Mouse (Mus musculus): ENCODE data around the gene Rnf44. TPM values are rescaled to one million over a fixed set of nuclear protein-coding genes. Genes with fewer than 3 reads are reported as not detected.

Rnf44 gene
- polyA plus RNA-seq, 1 experiment: 96.2 TPM

- H3K4me1 ChIP-seq (ENCODE audit: control insufficient read depth, insufficient read depth, low read length): no peaks in the 10 kb centered on the region
- no peak for TF ChIP-seq CTCF (IDR thresholded peaks at IDR 0.05; ENCODE audit: low read depth, low read length)
- no peak for TF ChIP-seq POLR2A (IDR thresholded peaks at IDR 0.05; ENCODE audit: borderline replicate concordance, low read depth, low read length)
- H3K27ac ChIP-seq (ENCODE audit: insufficient read depth, low read depth, low read length): no peak overlapping the region
- no peak overlapping the region for H3K4me3 ChIP-seq (ENCODE audit: insufficient read depth, low read length)
These were observed 17.7 kb downstream of the Rnf44 start for GRCm38 (mm10) chr13:54675895-54676590.

GRCm38 (mm10) chr13:54670491-54670890 is 23.2 kb downstream of the Rnf44 start:
- Histone ChIP-seq H3K27ac (ENCODE audit: insufficient read depth, low read depth, low read length) (no peak overlapping the region), H3K4me3 (ENCODE audit: insufficient read depth, low read length) (no peak overlapping the region), H3K4me1 (ENCODE audit: control insufficient read depth, insufficient read depth, low read length) (no peaks in the 10 kb centered on the region)
- TF ChIP-seq POLR2A (IDR thresholded peaks at IDR 0.05; ENCODE audit: borderline replicate concordance, low read depth, low read length): no peak
- no peak for TF ChIP-seq CTCF (IDR thresholded peaks at IDR 0.05; ENCODE audit: low read depth, low read length)

GRCm38 (mm10) chr13:54665062-54665461 is 28.6 kb downstream of the Rnf44 start:
- Histone ChIP-seq H3K27ac (ENCODE audit: insufficient read depth, low read depth, low read length) (no peak overlapping the region), H3K4me1 (ENCODE audit: control insufficient read depth, insufficient read depth, low read length) (no peaks in the 10 kb centered on the region), H3K4me3 (ENCODE audit: insufficient read depth, low read length) (no peak overlapping the region)
- TF ChIP-seq CTCF (IDR thresholded peaks at IDR 0.05; ENCODE audit: low read depth, low read length): no peak
- no peak for TF ChIP-seq POLR2A (IDR thresholded peaks at IDR 0.05; ENCODE audit: borderline replicate concordance, low read depth, low read length)

GRCm38 (mm10) chr13:54664509-54664908 is 29.2 kb downstream of the Rnf44 start:
- Histone ChIP-seq H3K4me1 (ENCODE audit: control insufficient read depth, insufficient read depth, low read length) (no peaks in the 10 kb centered on the region), H3K27ac (ENCODE audit: insufficient read depth, low read depth, low read length) (no peak overlapping the region), H3K4me3 (ENCODE audit: insufficient read depth, low read length) (no peak overlapping the region)
- TF ChIP-seq POLR2A (IDR thresholded peaks at IDR 0.05; ENCODE audit: borderline replicate concordance, low read depth, low read length) (no peak), CTCF (IDR thresholded peaks at IDR 0.05; ENCODE audit: low read depth, low read length) (no peak)

- H3K4me3 ChIP-seq (ENCODE audit: insufficient read depth, low read length): no peak overlapping the region
- no peaks in the 10 kb centered on the region for H3K4me1 ChIP-seq (ENCODE audit: control insufficient read depth, insufficient read depth, low read length)
- no peak for TF ChIP-seq CTCF (IDR thresholded peaks at IDR 0.05; ENCODE audit: low read depth, low read length)
- TF ChIP-seq POLR2A (IDR thresholded peaks at IDR 0.05; ENCODE audit: borderline replicate concordance, low read depth, low read length): no peak
- no peak overlapping the region for H3K27ac ChIP-seq (ENCODE audit: insufficient read depth, low read depth, low read length)
These were observed 29.7 kb downstream of the Rnf44 start for GRCm38 (mm10) chr13:54663999-54664398.

- no peak overlapping the region for H3K4me3 ChIP-seq (ENCODE audit: insufficient read depth, low read length)
- no peak for TF ChIP-seq POLR2A (IDR thresholded peaks at IDR 0.05; ENCODE audit: borderline replicate concordance, low read depth, low read length)
- TF ChIP-seq CTCF (IDR thresholded peaks at IDR 0.05; ENCODE audit: low read depth, low read length): no peak
- no peaks in the 10 kb centered on the region for H3K4me1 ChIP-seq (ENCODE audit: control insufficient read depth, insufficient read depth, low read length)
- no peak overlapping the region for H3K27ac ChIP-seq (ENCODE audit: insufficient read depth, low read depth, low read length)
These were observed 32.3 kb downstream of the Rnf44 start for GRCm38 (mm10) chr13:54661358-54661757.

GRCm38 (mm10) chr13:54660877-54661276 is 32.8 kb downstream of the Rnf44 start:
- Histone ChIP-seq H3K27ac (ENCODE audit: insufficient read depth, low read depth, low read length) (no peak overlapping the region), H3K4me3 (ENCODE audit: insufficient read depth, low read length) (no peak overlapping the region), H3K4me1 (ENCODE audit: control insufficient read depth, insufficient read depth, low read length) (no peaks in the 10 kb centered on the region)
- TF ChIP-seq CTCF (IDR thresholded peaks at IDR 0.05; ENCODE audit: low read depth, low read length) (no peak), POLR2A (IDR thresholded peaks at IDR 0.05; ENCODE audit: borderline replicate concordance, low read depth, low read length) (no peak)

- TF ChIP-seq POLR2A (IDR thresholded peaks at IDR 0.05; ENCODE audit: borderline replicate concordance, low read depth, low read length): no peak
- TF ChIP-seq CTCF (IDR thresholded peaks at IDR 0.05; ENCODE audit: low read depth, low read length): no peak
- Histone ChIP-seq H3K4me1 (ENCODE audit: control insufficient read depth, insufficient read depth, low read length) (no peaks in the 10 kb centered on the region), H3K27ac (ENCODE audit: insufficient read depth, low read depth, low read length) (no peak overlapping the region), H3K4me3 (ENCODE audit: insufficient read depth, low read length) (no peak overlapping the region)
These were observed 43.2 kb downstream of the Rnf44 start for GRCm38 (mm10) chr13:54650461-54650860.

GRCm38 (mm10) chr13:54635011-54635410 is 58.7 kb downstream of the Rnf44 start:
- no peak overlapping the region for H3K4me3 ChIP-seq (ENCODE audit: insufficient read depth, low read length)
- H3K4me1 ChIP-seq (ENCODE audit: control insufficient read depth, insufficient read depth, low read length): no peaks in the 10 kb centered on the region
- TF ChIP-seq POLR2A (IDR thresholded peaks at IDR 0.05; ENCODE audit: borderline replicate concordance, low read depth, low read length) (no peak), CTCF (IDR thresholded peaks at IDR 0.05; ENCODE audit: low read depth, low read length) (no peak)
- no peak overlapping the region for H3K27ac ChIP-seq (ENCODE audit: insufficient read depth, low read depth, low read length)

GRCm38 (mm10) chr13:54632731-54633277 is 60.9 kb downstream of the Rnf44 start:
- H3K27ac ChIP-seq (ENCODE audit: insufficient read depth, low read depth, low read length): no peak overlapping the region
- H3K4me1 ChIP-seq (ENCODE audit: control insufficient read depth, insufficient read depth, low read length): no peaks in the 10 kb centered on the region
- TF ChIP-seq CTCF (IDR thresholded peaks at IDR 0.05; ENCODE audit: low read depth, low read length): no peak
- no peak for TF ChIP-seq POLR2A (IDR thresholded peaks at IDR 0.05; ENCODE audit: borderline replicate concordance, low read depth, low read length)
- H3K4me3 ChIP-seq (ENCODE audit: insufficient read depth, low read length): no peak overlapping the region

Other genes with a start within 250 kb of the Rnf44 start
- gene Thoc3, start 225.1 kb downstream of the Rnf44 start, polyA plus RNA-seq (2012; ENCODE audit: insufficient read depth, insufficient read length, missing spikeins): 18.2 and 19.6 TPM in 2 replicates
- gene Simc1, start 190.1 kb downstream of the Rnf44 start, polyA plus RNA-seq (2012; ENCODE audit: insufficient read depth, insufficient read length, missing spikeins): 3.6 and 4.3 TPM in 2 replicates
- gene 4833439L19Rik, start 128.5 kb downstream of the Rnf44 start, polyA plus RNA-seq (2012; ENCODE audit: insufficient read depth, insufficient read length, missing spikeins): 48.5 and 49.2 TPM in 2 replicates
- 44.0 and 45.7 TPM in 2 replicates for gene Arl10, start 118.9 kb downstream of the Rnf44 start, polyA plus RNA-seq (2012; ENCODE audit: insufficient read depth, insufficient read length, missing spikeins)
- 18.0 and 19.3 TPM in 2 replicates for gene Nop16, start 103.8 kb downstream of the Rnf44 start, polyA plus RNA-seq (2012; ENCODE audit: insufficient read depth, insufficient read length, missing spikeins)
- gene Higd2a, start 103.7 kb downstream of the Rnf44 start, polyA plus RNA-seq (2012; ENCODE audit: insufficient read depth, insufficient read length, missing spikeins): 149 and 158 TPM in 2 replicates
- 35.5 and 43.2 TPM in 2 replicates for gene Cltb, start 82.6 kb downstream of the Rnf44 start, polyA plus RNA-seq (2012; ENCODE audit: insufficient read depth, insufficient read length, missing spikeins)
- gene Faf2, start 72.1 kb downstream of the Rnf44 start, polyA plus RNA-seq (2012; ENCODE audit: insufficient read depth, insufficient read length, missing spikeins): 40.8 and 49.9 TPM in 2 replicates
- gene Cdhr2, start 7.6 kb upstream of the Rnf44 start, polyA plus RNA-seq (2012; ENCODE audit: insufficient read depth, insufficient read length, missing spikeins): not detected in 2 replicates
- not detected in 2 replicates for gene Gprin1, start 56.0 kb upstream of the Rnf44 start, polyA plus RNA-seq (2012; ENCODE audit: insufficient read depth, insufficient read length, missing spikeins)
- not detected in 2 replicates for gene Sncb, start 72.7 kb upstream of the Rnf44 start, polyA plus RNA-seq (2012; ENCODE audit: insufficient read depth, insufficient read length, missing spikeins)
- not detected in 2 replicates for gene Eif4e1b, start 90.1 kb upstream of the Rnf44 start, polyA plus RNA-seq (2012; ENCODE audit: insufficient read depth, insufficient read length, missing spikeins)
- 52.0 and 67.7 TPM in 2 replicates for gene Tspan17, start 95.5 kb upstream of the Rnf44 start, polyA plus RNA-seq (2012; ENCODE audit: insufficient read depth, insufficient read length, missing spikeins)